ENCODE assay signal across 8 mouse cellular contexts in the genomic region with DNA sequence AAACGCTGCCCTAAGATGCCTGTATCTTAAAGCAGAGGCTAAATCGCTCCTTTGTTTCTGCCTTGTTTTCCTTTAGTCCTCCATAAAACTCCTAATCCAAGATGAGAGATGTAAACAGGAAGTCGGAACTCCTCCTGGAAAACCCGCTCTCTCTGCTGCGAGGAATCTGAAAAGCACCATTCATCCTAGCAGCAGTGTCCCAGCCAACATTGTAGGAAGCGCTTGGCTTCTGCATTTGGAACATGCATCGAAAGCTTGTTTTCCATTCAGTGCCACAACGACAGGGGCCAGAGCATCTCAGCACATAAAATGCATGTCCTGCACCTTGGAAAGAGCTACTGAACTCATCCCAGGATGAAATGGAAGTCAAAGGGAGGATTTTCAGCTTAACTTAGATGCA.
DNase-seq lines count a peak whose midpoint lies in the region; ATAC-seq lines count a peak whose summit lies in the region.

No protein-coding gene starts in this region.

- no peaks in the 10 kb centered on the region for H3K9me3 ChIP-seq in hindbrain, embryonic 15.5 days
- H3K9me3 ChIP-seq in hindbrain, embryonic 11.5 days (ENCODE audit: control insufficient read depth, low read length) = no peaks in the 10 kb centered on the region
- no peaks in the 10 kb centered on the region for H3K9me3 ChIP-seq in midbrain, embryonic 16.5 days (replicated peaks; ENCODE audit: control insufficient read depth, low read length, poor library complexity, severe bottlenecking)
- H3K9me3 ChIP-seq in midbrain, embryonic 10.5 days (replicated peaks) = no peaks in the 10 kb centered on the region

- H3K27me3 ChIP-seq in hindbrain, embryonic 15.5 days = no peaks in the 10 kb centered on the region
- no peaks in the 10 kb centered on the region for H3K27me3 ChIP-seq in hindbrain, embryonic 11.5 days (ENCODE audit: control insufficient read depth, insufficient read depth, low read length)
- H3K27me3 ChIP-seq in midbrain, embryonic 16.5 days (ENCODE audit: control insufficient read depth, insufficient read depth, low read depth, low read length) = no peaks in the 10 kb centered on the region
- H3K27me3 ChIP-seq in midbrain, embryonic 10.5 days (ENCODE audit: low read depth, poor library complexity, severe bottlenecking) = no peaks in the 10 kb centered on the region

- WGBS in hindbrain, embryonic 15.5 days = 35% methylated on average over 8 of the region's 8 CpGs
- 42% methylated on average over 8 of the region's 8 CpGs for WGBS in hindbrain, embryonic 11.5 days
- WGBS in midbrain, embryonic 16.5 days = 29% methylated on average over 8 of the region's 8 CpGs
- 32% methylated on average over 8 of the region's 8 CpGs for WGBS in midbrain, embryonic 10.5 days

- no peak overlapping the region for H3K9ac ChIP-seq in hindbrain, embryonic 15.5 days
- H3K9ac ChIP-seq in hindbrain, embryonic 11.5 days (ENCODE audit: low read depth, low read length) = no peak overlapping the region
- no peak overlapping the region for H3K9ac ChIP-seq in midbrain, embryonic 16.5 days (ENCODE audit: low read depth, low read length)

- ATAC-seq in hindbrain, embryonic 15.5 days (ENCODE audit: low FRiP score, low read depth) = peak; percentile 25; the same call in 1 of the 2 replicates
- no peak for ATAC-seq in hindbrain, embryonic 11.5 days (ENCODE audit: low FRiP score)
- 0 out of 2 replicates have a peak, but pooled peaks have one; percentile 32 for ATAC-seq in midbrain, embryonic 16.5 days
- no peak for ATAC-seq in megakaryocyte progenitor cell, adult 5-6 weeks (replicated peaks; ENCODE audit: poor library complexity)

- intact Hi-C loops in heart, postnatal 10 days (cut with DNase I) = loop anchor here (2.0 to 10.0 kb wide), 3 partner anchors 495 to 633 kb away; no protein-coding TSS in a partner anchor

- H3K4me2 ChIP-seq in hindbrain, embryonic 15.5 days = peak overlapping the region; percentile 29
- no peak overlapping the region; the same call in 1 of the 2 replicates for H3K4me2 ChIP-seq in hindbrain, embryonic 11.5 days (replicated peaks; ENCODE audit: low read depth, low read length)
- H3K4me2 ChIP-seq in midbrain, embryonic 16.5 days (ENCODE audit: low read length) = peak overlapping the region; percentile 4; the same call in 1 of the 2 replicates

- no peak overlapping the region for H3K4me3 ChIP-seq in hindbrain, embryonic 15.5 days
- no peak overlapping the region for H3K4me3 ChIP-seq in hindbrain, embryonic 11.5 days (ENCODE audit: low read depth, low read length)
- H3K4me3 ChIP-seq in midbrain, embryonic 16.5 days (ENCODE audit: low read depth, low read length) = no peak overlapping the region
- H3K4me3 ChIP-seq in midbrain, embryonic 10.5 days = no peak overlapping the region

- no peak for DNase-seq in hindbrain, embryonic 11.5 days (ENCODE audit: low spot score)
- no peak for DNase-seq in midbrain, embryonic 10.5 days (ENCODE audit: low spot score)
- peak; percentile 18 to 22 for DNase-seq in heart, postnatal 10 days
- peak; percentile 9 for DNase-seq in right cerebral cortex, postnatal 4 days
- DNase-seq in ovary, postnatal 10 days (ENCODE audit: low spot score) = no peak

- H3K27ac ChIP-seq in hindbrain, embryonic 15.5 days (replicated peaks) = 0 out of 2 replicates have a peak overlapping the region, but pooled peaks have one; percentile 22
- H3K27ac ChIP-seq in hindbrain, embryonic 11.5 days (ENCODE audit: low read depth, low read length) = no peak overlapping the region
- H3K27ac ChIP-seq in midbrain, embryonic 16.5 days (ENCODE audit: low read length) = no peak overlapping the region
- H3K27ac ChIP-seq in midbrain, embryonic 10.5 days (replicated peaks) = no peak overlapping the region

- 0 out of 2 replicates have a peak, but pooled peaks cover 4% of the 10 kb centered on the region for H3K4me1 ChIP-seq in hindbrain, embryonic 15.5 days (replicated peaks)
- H3K4me1 ChIP-seq in hindbrain, embryonic 11.5 days (replicated peaks; ENCODE audit: control insufficient read depth, insufficient read depth, low read length) = no peaks in the 10 kb centered on the region
- peaks cover 2% of the 10 kb centered on the region; the same call in 1 of the 2 replicates for H3K4me1 ChIP-seq in midbrain, embryonic 16.5 days (ENCODE audit: control insufficient read depth, insufficient read depth, low read length)
- H3K4me1 ChIP-seq in midbrain, embryonic 10.5 days = no peaks in the 10 kb centered on the region

- H3K36me3 ChIP-seq in hindbrain, embryonic 15.5 days = no peaks in the 10 kb centered on the region
- no peaks in the 10 kb centered on the region for H3K36me3 ChIP-seq in hindbrain, embryonic 11.5 days (ENCODE audit: control insufficient read depth, insufficient read depth, low read length)
- no peaks in the 10 kb centered on the region for H3K36me3 ChIP-seq in midbrain, embryonic 16.5 days (ENCODE audit: control insufficient read depth, insufficient read depth, low read length)
- H3K36me3 ChIP-seq in midbrain, embryonic 10.5 days = no peaks in the 10 kb centered on the region

Comparison
In these comparisons a context has a peak if more than half of its experiments do, and no peak if none do; other contexts are left out.
1. ATAC-seq: peak in hindbrain, embryonic 15.5 days (single experiment) and midbrain, embryonic 16.5 days (single experiment); none in hindbrain, embryonic 11.5 days (single experiment) and megakaryocyte progenitor cell, adult 5-6 weeks (single experiment).
2. DNase-seq: peak in heart, postnatal 10 days (2 of 2) and right cerebral cortex, postnatal 4 days (single experiment); none in hindbrain, embryonic 11.5 days (single experiment), midbrain, embryonic 10.5 days (single experiment) and ovary, postnatal 10 days (single experiment).